Mouse (Mus musculus): ENCODE measurements at regions not wholly inside any gene's neighbourhood (a gene's known extent, or its start where the extent isn't known, plus 50 kb on each side); places are given as distances from the start of the nearest gene placed in this dataset.

- TF ChIP-seq CTCF (IDR thresholded peaks at IDR 0.05; ENCODE audit: extremely low read depth, insufficient read length, insufficient replicate concordance, low read depth, low read length) (no peak), POLR2A (IDR thresholded peaks at IDR 0.05; ENCODE audit: low read depth, low read length) (no peak)
- H3K27me3 ChIP-seq (ENCODE audit: control insufficient read depth, insufficient read depth, low read length), result no peaks in the 10 kb centered on the region
- H3K27ac ChIP-seq (ENCODE audit: insufficient read depth, low read depth, low read length), result peak overlapping the region; percentile 33; the same call in 1 of the 2 replicates
- H3K4me1 ChIP-seq (ENCODE audit: control insufficient read depth, insufficient read depth, insufficient read length, low read length), result peaks cover 21% of the 10 kb centered on the region
- no peaks in the 10 kb centered on the region for H3K36me3 ChIP-seq (ENCODE audit: control insufficient read depth, insufficient read depth, low read length)
- no peak overlapping the region for H3K4me3 ChIP-seq (ENCODE audit: low read depth, low read length)
- 72% methylated on average over 2 of the region's 2 CpGs for WGBS
Measured at GRCm38 (mm10) chr15:36929786-36930185, 77.8 kb downstream of the Zfp706 start.

GRCm38 (mm10) chr15:36929088-36929487 is 78.5 kb downstream of the Zfp706 start:
- Histone ChIP-seq H3K36me3 (ENCODE audit: control insufficient read depth, insufficient read depth, low read length) (no peaks in the 10 kb centered on the region), H3K27ac (ENCODE audit: insufficient read depth, low read depth, low read length) (no peak overlapping the region), H3K27me3 (ENCODE audit: control insufficient read depth, insufficient read depth, low read length) (no peaks in the 10 kb centered on the region), H3K4me1 (ENCODE audit: control insufficient read depth, insufficient read depth, insufficient read length, low read length) (peaks cover 25% of the 10 kb centered on the region), H3K4me3 (ENCODE audit: low read depth, low read length) (no peak overlapping the region)
- 96% methylated on average over 3 of the region's 3 CpGs for WGBS
- TF ChIP-seq CTCF (IDR thresholded peaks at IDR 0.05; ENCODE audit: extremely low read depth, insufficient read length, insufficient replicate concordance, low read depth, low read length) (no peak), POLR2A (IDR thresholded peaks at IDR 0.05; ENCODE audit: low read depth, low read length) (no peak)

GRCm38 (mm10) chr15:36928678-36929077 is 78.9 kb downstream of the Zfp706 start:
- H3K4me3 ChIP-seq (ENCODE audit: low read depth, low read length), result no peak overlapping the region
- no peaks in the 10 kb centered on the region for H3K36me3 ChIP-seq (ENCODE audit: control insufficient read depth, insufficient read depth, low read length)
- H3K27ac ChIP-seq (ENCODE audit: insufficient read depth, low read depth, low read length), result no peak overlapping the region
- TF ChIP-seq POLR2A (IDR thresholded peaks at IDR 0.05; ENCODE audit: low read depth, low read length), result no peak
- TF ChIP-seq CTCF (IDR thresholded peaks at IDR 0.05; ENCODE audit: extremely low read depth, insufficient read length, insufficient replicate concordance, low read depth, low read length), result no peak
- H3K27me3 ChIP-seq (ENCODE audit: control insufficient read depth, insufficient read depth, low read length), result no peaks in the 10 kb centered on the region
- 95% methylated on average over 4 of the region's 4 CpGs for WGBS
- peaks cover 24% of the 10 kb centered on the region for H3K4me1 ChIP-seq (ENCODE audit: control insufficient read depth, insufficient read depth, insufficient read length, low read length)

- Histone ChIP-seq H3K4me1 (ENCODE audit: control insufficient read depth, insufficient read depth, insufficient read length, low read length) (peaks cover 13% of the 10 kb centered on the region), H3K36me3 (ENCODE audit: control insufficient read depth, insufficient read depth, low read length) (no peaks in the 10 kb centered on the region), H3K27ac (ENCODE audit: insufficient read depth, low read depth, low read length) (peak overlapping the region; percentile 23; the same call in 1 of the 2 replicates), H3K27me3 (ENCODE audit: control insufficient read depth, insufficient read depth, low read length) (no peaks in the 10 kb centered on the region), H3K4me3 (ENCODE audit: low read depth, low read length) (no peak overlapping the region)
- TF ChIP-seq POLR2A (IDR thresholded peaks at IDR 0.05; ENCODE audit: low read depth, low read length), result no peak
- no peak for TF ChIP-seq CTCF (IDR thresholded peaks at IDR 0.05; ENCODE audit: extremely low read depth, insufficient read length, insufficient replicate concordance, low read depth, low read length)
- WGBS, result 79% methylated on average over 5 of the region's 5 CpGs
Measured at GRCm38 (mm10) chr15:36927436-36927835, 80.1 kb downstream of the Zfp706 start.

- 45% methylated on average over 6 of the region's 6 CpGs for WGBS
- H3K27me3 ChIP-seq (ENCODE audit: control insufficient read depth, insufficient read depth, low read length), result no peaks in the 10 kb centered on the region
- H3K4me1 ChIP-seq (ENCODE audit: control insufficient read depth, insufficient read depth, insufficient read length, low read length), result peaks cover 15% of the 10 kb centered on the region
- TF ChIP-seq CTCF (IDR thresholded peaks at IDR 0.05; ENCODE audit: extremely low read depth, insufficient read length, insufficient replicate concordance, low read depth, low read length) (0 out of 2 replicates have a peak, but pooled peaks have one; percentile 3), POLR2A (IDR thresholded peaks at IDR 0.05; ENCODE audit: low read depth, low read length) (no peak)
- no peaks in the 10 kb centered on the region for H3K36me3 ChIP-seq (ENCODE audit: control insufficient read depth, insufficient read depth, low read length)
- no peak overlapping the region for H3K4me3 ChIP-seq (ENCODE audit: low read depth, low read length)
- H3K27ac ChIP-seq (ENCODE audit: insufficient read depth, low read depth, low read length), result no peak overlapping the region
Measured at GRCm38 (mm10) chr15:36924171-36924570, 83.4 kb downstream of the Zfp706 start.

GRCm38 (mm10) chr15:36921384-36921783 is 86.2 kb downstream of the Zfp706 start:
- Histone ChIP-seq H3K27me3 (ENCODE audit: control insufficient read depth, insufficient read depth, low read length) (no peaks in the 10 kb centered on the region), H3K4me1 (ENCODE audit: control insufficient read depth, insufficient read depth, insufficient read length, low read length) (peaks cover 31% of the 10 kb centered on the region), H3K4me3 (ENCODE audit: low read depth, low read length) (no peak overlapping the region), H3K36me3 (ENCODE audit: control insufficient read depth, insufficient read depth, low read length) (no peaks in the 10 kb centered on the region), H3K27ac (ENCODE audit: insufficient read depth, low read depth, low read length) (no peak overlapping the region)
- WGBS, result 60% methylated on average over 3 of the region's 3 CpGs
- TF ChIP-seq POLR2A (IDR thresholded peaks at IDR 0.05; ENCODE audit: low read depth, low read length), result no peak

GRCm38 (mm10) chr15:36920886-36921285 is 86.7 kb downstream of the Zfp706 start:
- Histone ChIP-seq H3K36me3 (ENCODE audit: control insufficient read depth, insufficient read depth, low read length) (no peaks in the 10 kb centered on the region), H3K4me1 (ENCODE audit: control insufficient read depth, insufficient read depth, insufficient read length, low read length) (peaks cover 31% of the 10 kb centered on the region), H3K4me3 (ENCODE audit: low read depth, low read length) (no peak overlapping the region), H3K27me3 (ENCODE audit: control insufficient read depth, insufficient read depth, low read length) (no peaks in the 10 kb centered on the region), H3K27ac (ENCODE audit: insufficient read depth, low read depth, low read length) (no peak overlapping the region)
- no peak for TF ChIP-seq POLR2A (IDR thresholded peaks at IDR 0.05; ENCODE audit: low read depth, low read length)
- TF ChIP-seq CTCF (IDR thresholded peaks at IDR 0.05; ENCODE audit: extremely low read depth, insufficient read length, insufficient replicate concordance, low read depth, low read length), result no peak

GRCm38 (mm10) chr15:36919704-36920103 is 87.9 kb downstream of the Zfp706 start:
- TF ChIP-seq CTCF (IDR thresholded peaks at IDR 0.05; ENCODE audit: extremely low read depth, insufficient read length, insufficient replicate concordance, low read depth, low read length) (no peak), POLR2A (IDR thresholded peaks at IDR 0.05; ENCODE audit: low read depth, low read length) (no peak)
- H3K27ac ChIP-seq (ENCODE audit: insufficient read depth, low read depth, low read length), result peak overlapping the region; percentile 28; the same call in 1 of the 2 replicates
- H3K4me1 ChIP-seq (ENCODE audit: control insufficient read depth, insufficient read depth, insufficient read length, low read length), result peaks cover 30% of the 10 kb centered on the region
- no peaks in the 10 kb centered on the region for H3K27me3 ChIP-seq (ENCODE audit: control insufficient read depth, insufficient read depth, low read length)
- no peaks in the 10 kb centered on the region for H3K36me3 ChIP-seq (ENCODE audit: control insufficient read depth, insufficient read depth, low read length)
- 94% methylated on average over 5 of the region's 5 CpGs for WGBS
- no peak overlapping the region for H3K4me3 ChIP-seq (ENCODE audit: low read depth, low read length)
